Mouse (Mus musculus): ENCODE data around the gene Zer1.

Gene Zer1

DNA sequence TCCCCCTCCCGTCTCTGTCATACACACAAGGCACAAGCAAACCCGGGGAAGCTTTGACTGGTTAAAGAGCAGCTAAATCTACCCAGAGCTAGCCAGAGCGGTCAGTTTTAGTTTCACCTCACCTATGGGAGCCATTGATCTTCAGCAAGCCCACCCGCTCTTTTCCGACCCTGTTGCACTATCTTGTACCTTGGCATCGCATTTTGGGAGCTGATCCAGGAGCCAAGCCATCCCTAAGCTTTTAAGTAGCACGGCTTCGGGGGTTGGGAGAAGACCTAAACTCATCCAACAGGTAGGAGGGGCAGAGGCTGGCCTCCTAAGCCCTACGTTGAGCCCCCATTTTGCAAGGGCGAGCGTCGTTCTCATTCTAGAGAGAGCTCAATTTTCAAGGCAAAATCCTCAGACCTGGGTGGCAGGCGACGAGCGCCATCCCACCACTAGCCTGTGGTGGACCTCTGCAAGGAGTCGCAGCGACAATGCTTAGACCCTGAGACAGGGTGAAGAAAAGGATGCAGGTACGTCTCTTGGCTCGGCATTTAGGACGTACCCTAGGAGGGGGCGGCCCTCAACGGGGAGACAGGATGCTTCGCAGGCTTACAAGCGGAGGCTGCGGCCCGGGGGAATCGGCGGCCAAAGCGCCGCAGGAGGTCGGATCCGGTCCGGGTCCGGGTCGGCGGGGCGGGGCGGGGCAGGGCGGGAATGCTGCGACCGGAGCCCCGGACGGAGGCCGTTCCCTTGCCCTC is 485 bp downstream of the Zer1 start:
- no peak for DNase-seq

DNA sequence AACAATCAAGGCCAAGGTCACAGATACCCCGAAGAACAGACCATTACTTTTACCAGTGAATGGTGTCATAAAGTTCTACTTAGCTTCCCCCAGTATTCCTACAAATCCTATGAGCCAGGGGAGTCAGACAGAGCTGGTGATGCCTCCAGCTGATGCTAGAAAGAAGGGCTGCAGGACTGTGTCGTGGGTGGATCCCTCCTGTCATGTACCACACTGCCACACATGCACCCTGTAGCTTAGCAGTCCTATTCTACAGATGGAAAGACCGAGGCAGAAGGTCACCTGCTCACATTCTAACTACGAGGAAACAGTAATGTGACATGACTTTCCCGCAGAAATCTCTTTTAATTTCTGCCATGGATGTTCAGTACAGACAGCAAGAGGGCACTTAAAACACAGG is 1.6 kb downstream of the Zer1 start:
- no peak for DNase-seq

DNA sequence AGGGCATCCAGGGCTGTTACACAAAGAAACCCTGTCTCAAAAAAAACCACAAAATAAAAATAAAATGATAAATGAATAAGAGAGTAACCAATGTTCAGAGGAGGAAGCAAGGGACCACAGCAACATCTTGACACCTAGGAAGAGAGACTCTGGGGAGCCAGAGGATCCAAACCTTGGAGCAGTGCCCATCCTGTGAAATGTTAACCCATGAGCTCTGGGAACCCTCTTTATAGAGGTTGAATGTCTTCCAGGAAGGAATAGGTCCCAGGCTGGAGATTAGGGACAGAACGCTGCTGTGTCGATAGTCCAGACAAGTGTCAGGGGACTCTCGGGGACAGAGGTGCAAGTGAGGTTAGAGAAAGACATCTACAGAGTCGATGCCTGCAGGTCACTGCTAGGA is 4.1 kb downstream of the Zer1 start:
- no peak for DNase-seq

DNA sequence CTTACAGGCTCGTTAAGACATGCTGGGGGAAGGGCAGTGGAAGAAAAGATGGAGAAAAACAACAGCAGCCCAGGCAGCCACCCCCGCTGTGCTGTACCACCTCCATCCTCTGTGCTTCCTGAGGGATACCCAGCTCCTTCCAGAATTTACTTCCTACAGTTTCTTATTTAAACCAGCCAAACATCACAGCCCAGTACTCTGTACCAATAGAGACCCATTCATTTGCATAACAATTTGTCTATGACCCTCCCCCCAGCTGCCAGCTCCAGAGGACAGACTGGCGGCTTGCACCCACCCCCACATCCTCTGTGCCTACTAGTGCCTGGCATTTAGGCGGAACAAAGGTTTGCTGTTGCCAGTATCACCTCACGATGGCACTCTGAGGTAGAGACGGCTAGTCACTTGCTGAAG is 4.7 kb downstream of the Zer1 start:
- DNase-seq = peak; percentile 77

DNA sequence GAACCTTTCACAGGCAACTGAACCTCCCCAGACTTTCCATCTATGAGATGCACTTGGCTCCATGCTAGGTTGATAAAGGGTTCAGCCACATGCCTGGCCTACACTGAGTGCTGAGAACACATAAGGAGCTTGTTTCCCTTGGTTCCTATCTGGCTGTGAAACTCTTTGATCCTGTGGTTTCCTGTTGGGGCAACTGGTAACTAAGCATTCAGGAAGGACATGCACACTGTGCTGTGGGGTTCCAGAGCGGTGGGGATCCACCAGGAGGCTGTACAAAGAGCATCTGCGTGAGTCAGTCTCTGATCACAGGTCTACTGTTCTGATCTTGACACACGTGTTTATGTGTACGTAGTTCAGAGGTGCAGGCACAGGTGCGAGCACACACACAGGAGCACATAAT is 11.8 kb downstream of the Zer1 start:
- no peak for DNase-seq

DNA sequence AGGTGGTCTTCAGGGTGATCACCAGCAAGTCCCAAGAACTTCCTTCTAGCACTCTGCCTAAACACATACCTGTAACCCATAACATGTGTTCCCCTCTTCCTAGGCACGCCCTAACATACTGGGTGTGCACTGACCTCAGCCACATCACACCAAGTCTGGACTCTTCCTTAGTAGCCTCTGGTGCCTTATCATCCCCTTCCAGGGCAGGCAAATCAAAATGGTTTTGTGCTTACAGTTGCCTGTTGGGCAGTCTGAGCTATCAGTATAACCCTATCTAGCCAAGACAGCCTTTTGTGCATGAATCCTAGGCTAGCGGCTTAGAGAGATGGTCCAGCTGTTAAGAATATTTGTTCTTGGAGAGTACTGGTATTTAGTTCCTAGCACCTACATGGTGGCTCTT is 12.9 kb downstream of the Zer1 start:
- DNase-seq = no peak

DNA sequence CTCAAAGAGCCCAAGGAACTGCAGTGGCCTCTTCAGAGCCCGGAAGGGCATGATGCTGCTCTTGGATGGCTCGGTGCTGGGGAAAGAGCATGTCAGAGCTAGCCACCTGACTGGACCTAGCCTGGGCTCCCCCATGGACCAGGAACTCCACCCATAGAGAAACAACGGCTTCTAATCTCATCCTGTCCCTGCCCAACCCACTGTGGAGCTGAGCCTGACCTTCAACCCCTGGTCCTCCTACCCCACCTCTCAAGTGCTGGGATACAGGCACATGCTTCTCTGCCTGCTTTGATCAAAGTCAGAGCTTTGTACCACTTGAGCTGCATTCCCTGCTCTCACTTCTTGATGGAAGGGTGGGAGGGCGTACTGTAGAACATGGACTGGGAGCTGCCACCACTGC is 16.1 kb downstream of the Zer1 start:
- DNase-seq = no peak

DNA sequence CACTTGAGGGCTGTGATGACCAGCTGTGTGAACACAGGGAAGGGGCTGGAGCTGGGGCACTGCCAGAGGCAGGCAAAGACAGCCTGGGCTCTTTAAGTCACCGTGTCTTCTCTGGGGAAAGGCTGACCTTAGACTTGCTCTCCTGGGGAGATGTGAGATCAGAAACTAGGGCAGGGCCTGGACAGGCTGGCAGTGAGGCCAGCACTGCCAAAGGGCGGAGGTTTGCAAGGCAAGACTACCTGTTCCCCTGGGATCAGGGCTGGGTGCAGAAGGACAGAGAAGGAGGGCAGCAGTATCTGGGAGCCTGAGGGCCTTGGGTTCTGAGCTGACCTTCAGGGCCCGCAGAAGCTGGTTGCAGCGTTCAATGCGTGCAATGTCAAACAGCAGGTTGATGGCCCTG is 16.7 kb downstream of the Zer1 start:
- no peak for DNase-seq

DNA sequence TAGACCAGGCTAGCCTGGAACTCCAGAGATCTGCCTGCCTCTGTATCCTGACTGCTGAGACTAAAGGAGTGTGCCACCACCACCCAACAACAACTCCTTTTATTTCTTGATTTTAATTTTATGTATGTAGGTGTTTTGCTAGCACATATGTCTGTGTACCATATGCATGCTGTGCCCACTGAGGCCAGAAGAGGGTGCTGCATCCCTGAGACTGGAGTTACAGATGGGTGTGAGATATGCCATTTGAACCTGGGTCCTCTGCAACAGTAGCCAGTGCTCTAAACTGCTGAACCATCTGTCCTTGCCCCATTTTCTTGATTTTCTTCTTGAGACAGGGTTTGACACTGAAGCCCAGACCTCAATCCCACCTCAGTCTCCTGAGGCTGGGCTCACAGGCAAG is 18.0 kb downstream of the Zer1 start:
- peak; percentile 75 for DNase-seq

DNA sequence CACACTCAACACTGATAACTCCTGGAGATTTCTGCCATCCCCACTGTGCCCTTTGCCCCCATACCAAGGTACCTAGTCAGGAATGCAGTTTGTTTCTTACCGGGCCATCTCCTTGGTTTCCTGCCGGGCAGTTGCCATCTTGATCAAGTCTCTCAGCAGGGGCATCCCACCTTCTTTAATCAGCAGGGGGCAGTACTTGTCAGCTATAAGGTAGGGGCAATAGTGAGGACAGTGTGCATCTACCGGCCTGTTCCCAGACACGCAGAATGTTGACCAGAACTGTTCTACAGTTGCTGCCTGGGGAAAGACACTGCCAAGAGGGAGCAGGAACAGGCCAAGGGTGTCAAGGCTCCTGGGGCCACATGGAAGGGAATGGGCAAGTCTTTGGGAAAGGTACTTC is 24.2 kb downstream of the Zer1 start:
- DNase-seq = no peak

DNA sequence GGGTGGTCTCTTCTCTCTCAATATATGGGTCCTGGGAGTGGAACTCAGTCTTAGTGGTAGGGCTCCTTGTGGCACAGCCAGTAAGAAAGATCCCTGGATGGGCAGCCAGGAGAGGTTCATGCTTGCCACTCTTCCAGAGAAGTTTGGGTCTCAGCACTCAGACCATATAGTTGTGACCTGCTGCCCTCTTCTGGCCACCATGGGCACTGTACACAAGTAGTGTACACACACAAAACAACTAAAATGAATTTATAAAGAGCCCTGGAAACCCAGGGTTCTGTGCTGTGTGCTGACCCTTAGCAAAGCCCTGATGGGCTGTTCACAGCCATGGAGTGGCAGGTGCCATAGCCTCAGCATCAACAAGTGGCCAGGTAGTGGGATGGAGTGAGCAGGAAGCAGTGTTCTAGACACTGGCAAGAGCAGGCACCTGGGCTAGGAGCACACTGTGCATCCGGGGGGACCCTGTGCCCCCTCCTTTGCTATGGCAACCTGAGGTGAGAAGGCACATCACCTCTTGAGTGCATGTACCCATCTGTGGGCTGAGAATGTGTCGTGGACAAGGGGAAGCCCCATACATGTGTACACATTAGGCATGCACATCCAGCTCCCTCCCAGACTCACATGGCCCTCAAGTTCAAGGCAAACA is 28.4 kb downstream of the Zer1 start:
- peak; percentile 71 for DNase-seq

DNA sequence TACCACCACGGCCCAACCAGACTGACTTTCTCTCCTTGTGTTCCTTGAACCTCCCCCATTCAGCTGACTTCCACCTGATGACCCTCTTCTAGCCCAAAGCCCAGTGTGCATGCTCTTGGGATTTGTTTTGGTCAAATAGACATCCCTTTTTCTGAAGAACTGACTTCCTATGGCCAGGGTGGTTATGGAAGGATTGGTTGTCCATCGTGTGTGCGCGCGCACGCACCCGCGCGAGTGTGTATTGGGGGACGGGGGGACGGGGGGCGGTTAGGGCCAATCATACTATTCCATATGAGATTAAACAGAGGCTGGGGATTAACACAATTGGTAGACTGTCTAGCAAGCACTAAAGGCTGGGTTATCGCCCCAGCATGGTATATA is 30.2 kb downstream of the Zer1 start:
- DNase-seq = no peak

DNA sequence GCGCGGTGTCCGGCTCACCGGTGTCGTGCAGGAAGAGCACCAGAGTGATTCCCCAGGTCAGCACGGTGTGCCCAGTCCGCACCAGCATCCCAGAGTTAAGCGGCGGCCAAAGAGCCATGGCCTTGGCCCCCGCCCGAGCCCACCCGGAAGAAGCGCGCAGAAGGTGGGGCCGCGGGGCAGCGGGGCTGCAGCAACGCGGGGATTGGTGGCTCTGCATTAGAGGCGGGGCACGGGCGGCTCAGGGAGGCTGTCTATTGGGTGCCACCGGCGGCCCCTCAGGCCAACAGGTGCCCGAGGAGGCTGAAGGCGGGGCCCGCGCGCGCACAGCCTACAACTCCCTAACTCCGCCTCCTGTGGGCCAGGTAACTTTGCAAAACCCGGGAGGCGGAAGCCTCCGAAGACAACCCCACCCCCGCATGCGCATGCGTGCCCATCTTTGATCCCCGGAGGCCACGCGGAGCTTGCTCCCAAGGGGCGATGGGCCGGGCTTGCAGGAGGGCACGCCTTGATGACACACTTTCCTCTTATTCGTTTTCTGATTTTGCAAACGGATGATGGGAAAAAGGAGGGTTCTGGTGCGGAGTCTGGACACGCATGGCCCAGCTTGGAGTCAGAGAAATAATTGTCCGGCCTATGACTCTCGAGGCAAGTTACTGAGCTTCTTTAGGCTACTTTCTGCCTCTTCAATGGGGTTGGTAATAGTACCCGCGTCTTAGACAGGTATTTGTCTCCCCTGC is 30.7 kb downstream of the Zer1 start, which contains the start of gene Zdhhc12:
Zdhhc12 (minus strand) TSS at position 178 of the 737 bp plus-strand sequence.
- peak; percentile 99 for DNase-seq

DNA sequence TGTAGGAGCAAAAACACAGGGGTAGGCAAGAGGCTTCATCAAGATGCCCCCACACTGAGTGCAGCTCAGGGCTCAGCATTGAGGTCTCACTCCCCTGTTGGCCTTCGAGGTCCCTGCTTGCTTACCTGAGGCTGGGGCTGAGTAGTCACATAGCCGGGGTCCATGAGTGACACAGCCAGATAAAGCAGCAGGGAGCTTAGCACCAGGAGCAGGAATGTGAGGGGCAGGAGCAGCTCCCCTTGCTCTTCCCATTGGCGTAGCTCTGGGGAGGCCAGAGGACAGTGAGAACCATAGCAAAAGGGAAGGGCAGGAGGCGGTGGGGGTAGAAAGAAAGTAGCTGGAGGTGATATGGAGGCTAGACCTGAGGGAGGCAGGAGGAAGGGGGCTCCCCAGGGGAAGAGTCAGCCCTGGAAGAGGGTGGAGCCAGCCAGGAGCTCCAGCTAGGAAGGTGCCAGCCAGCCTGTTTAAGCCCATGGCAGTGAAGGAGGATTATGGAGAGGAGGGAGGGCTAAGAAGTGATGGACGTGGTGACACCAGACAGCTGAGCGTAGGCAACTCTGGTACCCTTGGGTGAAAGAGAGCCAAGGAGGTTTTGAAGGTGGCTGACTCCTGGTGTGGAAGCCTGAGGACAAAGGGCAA is 32.0 kb downstream of the Zer1 start:
- DNase-seq = no peak

DNA sequence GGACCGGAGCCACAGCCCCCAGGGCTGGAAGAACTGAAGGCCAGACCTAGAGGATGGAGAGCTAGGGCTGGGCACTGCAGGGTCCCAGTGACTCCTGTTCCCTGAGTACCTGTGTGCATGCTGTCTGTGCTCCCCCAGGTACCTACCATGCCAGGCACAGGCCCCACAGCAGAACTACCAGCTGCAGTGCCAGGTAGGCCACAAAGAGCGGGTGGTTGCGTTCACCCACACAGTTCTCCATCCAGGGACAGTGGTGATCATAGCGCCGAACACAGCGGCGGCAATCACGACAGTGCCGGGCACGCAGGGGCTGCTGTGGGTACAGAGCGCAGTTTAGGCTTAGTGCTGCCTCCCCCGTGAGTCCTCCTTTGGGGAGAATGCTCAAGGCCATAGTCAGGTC is 32.9 kb downstream of the Zer1 start:
- no peak for DNase-seq

DNA sequence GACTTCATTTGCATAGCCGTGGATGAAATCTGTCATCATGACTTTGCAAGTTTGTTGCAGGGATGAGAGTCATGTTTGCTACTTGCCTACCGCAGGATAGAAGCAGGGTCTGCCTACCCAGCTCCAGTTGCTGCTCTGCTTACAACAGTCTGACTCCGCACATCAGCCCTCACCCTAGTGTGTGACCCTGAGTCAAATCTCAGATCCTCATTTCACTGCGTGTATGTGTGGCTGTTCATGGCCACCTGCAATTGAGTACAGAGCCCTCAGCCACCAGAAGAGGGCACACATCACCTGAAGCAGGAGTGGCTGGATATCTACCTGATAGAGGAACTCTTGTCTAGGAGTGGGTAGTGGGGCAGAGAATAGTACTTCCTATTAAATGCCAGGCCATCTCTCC is 37.1 kb downstream of the Zer1 start:
- no peak for DNase-seq

DNA sequence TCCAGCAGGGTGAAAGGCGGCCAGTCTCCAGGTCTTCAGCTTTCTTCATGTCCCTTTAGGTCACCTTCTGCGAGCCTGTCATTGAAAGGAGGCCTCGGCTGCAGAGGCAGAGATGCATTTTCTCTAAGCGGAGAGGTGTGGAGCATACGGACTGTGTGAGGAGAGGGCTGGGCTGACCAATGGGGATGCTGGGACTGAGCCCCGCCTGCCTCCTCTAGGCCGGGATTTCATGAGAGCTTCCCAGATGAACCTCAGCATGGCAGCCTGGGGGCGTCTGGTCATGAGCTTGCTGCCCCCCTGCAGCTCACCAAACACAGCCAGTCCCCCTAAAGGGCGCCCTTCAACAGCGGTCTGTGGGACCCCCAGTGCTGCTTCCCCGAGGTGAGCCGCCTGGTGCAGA is 39.8 kb downstream of the Zer1 start:
- DNase-seq = no peak

DNA sequence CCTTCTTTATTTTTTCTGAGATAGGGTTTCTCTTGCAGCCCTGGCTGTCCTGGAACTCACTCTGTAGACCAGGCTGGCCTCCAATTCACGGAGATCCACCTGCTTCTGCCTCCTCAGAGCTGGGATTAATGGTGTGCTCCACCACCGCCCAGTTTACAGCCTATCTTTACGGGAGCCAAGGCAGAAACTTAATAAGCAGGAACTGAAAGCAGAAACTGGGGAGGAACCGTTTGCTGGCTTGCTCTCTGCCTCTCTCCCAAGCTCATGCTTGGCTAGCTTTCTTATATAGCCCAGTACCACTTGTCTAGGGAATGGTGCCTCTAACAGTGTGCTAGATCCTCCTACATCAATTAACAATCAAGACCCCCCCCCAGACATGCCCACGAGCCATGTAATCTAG is 40.3 kb downstream of the Zer1 start:
- DNase-seq = no peak

DNA sequence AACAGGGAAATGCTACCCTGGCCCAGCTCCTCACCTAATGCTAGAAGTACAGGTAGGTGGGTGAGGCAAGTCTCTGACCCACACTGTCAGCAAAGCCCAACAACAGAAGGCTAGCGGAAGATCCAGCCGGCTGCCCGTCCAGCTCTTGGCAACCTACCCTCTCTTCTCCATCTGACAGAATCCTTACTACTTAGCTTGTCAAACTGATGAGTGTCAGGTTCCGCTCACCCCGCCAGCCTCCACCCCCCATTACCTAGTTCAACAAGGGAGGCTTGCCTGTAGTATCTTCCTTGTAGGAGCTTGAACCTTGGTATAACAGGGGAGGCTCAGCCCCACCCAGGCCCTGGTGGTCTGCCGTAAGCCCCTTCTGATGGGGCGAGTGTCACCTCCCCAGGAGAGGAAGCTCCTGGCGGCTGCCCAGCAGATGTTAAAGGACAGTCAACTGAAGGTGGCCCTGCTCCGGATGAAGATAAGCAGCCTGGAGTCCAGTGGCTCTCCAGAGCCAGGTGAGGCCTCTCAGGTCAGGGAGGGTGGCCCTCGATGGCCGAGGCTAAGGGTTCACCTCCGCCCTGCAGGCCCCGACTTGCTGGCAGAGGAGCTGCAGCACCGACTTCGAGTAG is 44.1 kb downstream of the Zer1 start:
- no peak for DNase-seq

DNA sequence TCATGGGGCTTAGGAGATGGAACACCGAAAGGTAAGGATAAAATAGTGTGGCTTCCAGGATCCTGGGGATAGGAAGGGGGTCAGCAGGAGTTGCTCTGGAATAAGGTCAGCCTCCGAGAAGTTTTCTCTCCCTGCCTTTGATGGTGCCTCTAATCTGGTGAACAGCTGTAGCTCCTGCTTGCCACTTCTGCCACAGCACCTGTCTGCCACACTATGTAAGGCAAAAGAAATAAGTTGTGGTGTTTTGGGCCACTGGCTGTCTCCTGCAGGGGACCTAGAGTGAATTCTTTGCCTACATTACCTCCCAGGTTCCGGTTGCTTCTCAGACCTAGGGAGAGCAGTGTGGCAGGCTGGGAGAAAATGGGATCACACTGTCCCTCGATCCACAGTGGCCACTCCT is 45.6 kb downstream of the Zer1 start:
- DNase-seq = no peak

DNA sequence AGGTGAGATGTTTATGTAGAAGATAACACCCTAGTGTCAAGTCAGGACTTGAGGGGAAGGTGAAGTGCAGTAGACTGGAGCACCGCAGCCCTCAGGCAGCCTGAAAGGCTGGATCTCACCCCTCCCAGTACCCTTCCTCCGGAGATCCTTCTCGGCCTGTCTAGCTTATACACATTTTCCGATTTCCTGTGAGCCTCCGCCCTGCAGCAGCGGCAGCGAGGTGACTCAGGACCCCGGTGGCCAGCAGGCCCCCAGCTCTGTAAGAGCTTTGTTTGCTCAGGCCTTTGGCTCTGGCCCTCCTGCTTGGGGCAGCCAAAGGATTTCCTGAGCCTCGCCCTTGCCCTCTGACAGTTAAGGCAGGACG is 46.1 kb downstream of the Zer1 start:
- no peak for DNase-seq

DNA sequence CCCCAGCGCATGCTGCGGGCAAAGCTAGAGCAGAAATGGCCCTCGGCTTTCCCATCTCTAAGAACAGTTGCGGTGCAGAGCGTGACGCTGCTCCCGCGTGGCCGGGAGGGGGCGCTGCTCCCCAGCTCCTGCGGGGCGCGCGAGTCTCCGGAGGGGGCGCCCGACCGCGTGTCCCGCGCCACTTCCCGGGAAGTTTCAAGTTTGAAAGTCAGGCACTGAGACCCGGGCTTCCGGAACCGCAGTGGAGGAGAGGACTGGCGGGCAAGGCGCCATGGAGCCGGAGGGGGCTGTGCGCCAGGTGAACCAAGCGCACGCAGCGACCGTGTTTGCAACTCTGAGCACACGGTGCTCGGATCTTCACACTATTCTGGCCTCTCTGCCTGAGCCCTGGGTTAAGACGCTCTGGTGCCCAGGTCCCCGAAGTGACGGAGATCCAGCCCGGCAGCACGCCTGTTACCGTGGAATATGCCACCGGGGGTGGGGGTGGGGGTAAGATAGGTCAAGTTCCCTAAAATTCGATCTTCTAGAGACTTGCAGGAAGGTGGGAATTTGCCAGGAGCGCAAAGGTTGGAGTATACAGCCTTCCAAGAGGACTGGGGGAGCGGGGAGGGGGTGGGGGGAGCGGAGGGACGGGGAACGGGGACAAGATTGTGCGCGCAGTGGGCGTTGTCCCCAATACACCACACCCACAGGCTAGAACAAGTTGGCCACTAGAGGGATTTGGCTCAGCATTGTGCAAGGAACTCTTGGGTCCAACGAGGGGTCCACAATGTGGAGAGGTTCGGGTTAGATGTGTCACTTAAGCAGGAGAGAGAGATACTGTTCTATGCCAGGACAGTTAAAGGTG is 46.7 kb downstream of the Zer1 start, which contains the start of gene Pkn3:
Pkn3 (plus strand) TSS at position 183 of the 847 bp plus-strand sequence.
- DNase-seq = peak; percentile 84
